9 mouse cellular contexts compared by ENCODE assay signal in genomic region chr1:163725106-163725759, GRCm38 (mm10). TPM values are rescaled to one million over a fixed set of nuclear protein-coding genes. Genes with fewer than 3 reads are reported as not detected.
DNase-seq lines count a peak whose midpoint lies in the region; ATAC-seq and TF ChIP-seq lines count a peak whose summit lies in the region.
"Had no signal": no experiment of that assay in that cellular context is flagged by ENCODE, and none has a peak within 500 bp of the region (broad histone marks: within the 10 kb centered on the region; RNA-seq: fewer than 3 reads in every experiment).

Gene Mettl11b, minus strand, starts transcription at chr1:163725232.

- TF ChIP-seq CTCF in lung, postnatal 0 days (IDR thresholded peaks at IDR 0.05): no peak

- H3K9me3 ChIP-seq in lung, postnatal 0 days (ENCODE audit: low read length): no peaks in the 10 kb centered on the region
- no peaks in the 10 kb centered on the region for H3K9me3 ChIP-seq in hindbrain, embryonic 13.5 days

- peak within 1 kb of the TSS; percentile 38 for H3K4me2 ChIP-seq in lung, postnatal 0 days (replicated peaks; ENCODE audit: low read depth, low read length)
- H3K4me2 ChIP-seq in hindbrain, embryonic 13.5 days: peak within 1 kb of the TSS; percentile 21; the same call in 1 of the 2 replicates

- no peak within 1 kb of the TSS for H3K9ac ChIP-seq in lung, postnatal 0 days (replicated peaks; ENCODE audit: low read depth)
- no peak within 1 kb of the TSS for H3K9ac ChIP-seq in hindbrain, embryonic 13.5 days

- 0 out of 2 replicates have a peak within 1 kb of the TSS, but pooled peaks have one; percentile 26 for H3K27ac ChIP-seq in lung, postnatal 0 days (ENCODE audit: low read length)
- H3K27ac ChIP-seq in hindbrain, embryonic 13.5 days: no peak within 1 kb of the TSS

- H3K27me3 ChIP-seq in lung, postnatal 0 days (replicated peaks; ENCODE audit: insufficient read depth, low read length): no peaks in the 10 kb centered on the region
- H3K27me3 ChIP-seq in hindbrain, embryonic 13.5 days: no peaks in the 10 kb centered on the region

- H3K4me3 ChIP-seq in lung, postnatal 0 days (ENCODE audit: low read depth, low read length): no peak within 1 kb of the TSS
- H3K4me3 ChIP-seq in hindbrain, embryonic 13.5 days: no peak within 1 kb of the TSS

- H3K36me3 ChIP-seq in lung, postnatal 0 days (ENCODE audit: insufficient read depth, low read length): no peaks in the 10 kb centered on the region
- no peaks in the 10 kb centered on the region for H3K36me3 ChIP-seq in hindbrain, embryonic 13.5 days

- DNase-seq in lung, postnatal 0 days (ENCODE audit: low spot score): peak; percentile 25
- DNase-seq in lung, postnatal 25 days (ENCODE audit: low spot score): no peak
- DNase-seq in gastrocnemius, adult 8-10 months (ENCODE audit: low spot score in 2 of 2): peak; percentile 69 to 83
- DNase-seq in right cerebral cortex, postnatal 4 days: peak; percentile 3
- DNase-seq in ovary, adult 18-20 months (ENCODE audit: low spot score): no peak
- DNase-seq in adrenal gland, adult 8-10 months: no peak
- DNase-seq in kidney, adult 9 months: no peak

- ATAC-seq in lung, postnatal 0 days: peak; percentile 64
- ATAC-seq in hindbrain, embryonic 13.5 days (ENCODE audit: low FRiP score): 0 out of 2 replicates have a peak, but pooled peaks have one; percentile 52

- 39% methylated on average over 9 of the region's 9 CpGs for WGBS in lung, postnatal 0 days
- 34% methylated on average over 9 of the region's 9 CpGs for WGBS in hindbrain, embryonic 13.5 days

- H3K4me1 ChIP-seq in lung, postnatal 0 days (ENCODE audit: insufficient read depth, low read depth, low read length): no peaks in the 10 kb centered on the region
- H3K4me1 ChIP-seq in hindbrain, embryonic 13.5 days (replicated peaks): peaks cover 7% of the 10 kb centered on the region

- TF ChIP-seq EP300 in lung, postnatal 0 days (IDR thresholded peaks at IDR 0.05): no peak

RNA-seq across cellular contexts. Expression of gene Mettl11b, which starts in this region (rescaled TPM):
- 0.35 and 0.62 TPM in 2 replicates for polyA plus RNA-seq in lung, postnatal 0 days (2015; fragmentation: Nextera tagmentation; extraction: Ambion mirVana)
- 10 to 100 TPM; 29.7 to 42.4 (median 35.7) TPM for total RNA-seq in gastrocnemius, adult 8-10 months (2022)
- 0.10 and 0.30 TPM in 2 replicates for polyA plus RNA-seq in hindbrain, embryonic 13.5 days (2015; fragmentation: Nextera tagmentation; extraction: Ambion mirVana)
- total RNA-seq in adrenal gland, adult 8-10 months (2022): not detected
- total RNA-seq: MEL had no signal

Comparison
In these comparisons a context has a peak if more than half of its experiments do, and no peak if none do; other contexts are left out.
1. RNA of gene Mettl11b (total RNA-seq): 29.7 to 42.4 TPM in gastrocnemius, adult 8-10 months; not detected in adrenal gland, adult 8-10 months; every median in the first group is over 10 times any median in the second.
2. Peak in DNase-seq, ATAC-seq, H3K27ac ChIP-seq and H3K4me2 ChIP-seq in lung, postnatal 0 days; RNA of the gene not detected or under 1 TPM.
3. Peak in ATAC-seq and H3K4me2 ChIP-seq in hindbrain, embryonic 13.5 days; RNA of the gene not detected or under 1 TPM.
4. DNase-seq: peak in gastrocnemius, adult 8-10 months (2 of 2) and right cerebral cortex, postnatal 4 days (single experiment); none in lung, postnatal 25 days (single experiment), ovary, adult 18-20 months (single experiment), adrenal gland, adult 8-10 months (single experiment) and kidney, adult 9 months (single experiment).